Comparison of ENCODE assay signal across 26 mouse cellular contexts in the genomic region with DNA sequence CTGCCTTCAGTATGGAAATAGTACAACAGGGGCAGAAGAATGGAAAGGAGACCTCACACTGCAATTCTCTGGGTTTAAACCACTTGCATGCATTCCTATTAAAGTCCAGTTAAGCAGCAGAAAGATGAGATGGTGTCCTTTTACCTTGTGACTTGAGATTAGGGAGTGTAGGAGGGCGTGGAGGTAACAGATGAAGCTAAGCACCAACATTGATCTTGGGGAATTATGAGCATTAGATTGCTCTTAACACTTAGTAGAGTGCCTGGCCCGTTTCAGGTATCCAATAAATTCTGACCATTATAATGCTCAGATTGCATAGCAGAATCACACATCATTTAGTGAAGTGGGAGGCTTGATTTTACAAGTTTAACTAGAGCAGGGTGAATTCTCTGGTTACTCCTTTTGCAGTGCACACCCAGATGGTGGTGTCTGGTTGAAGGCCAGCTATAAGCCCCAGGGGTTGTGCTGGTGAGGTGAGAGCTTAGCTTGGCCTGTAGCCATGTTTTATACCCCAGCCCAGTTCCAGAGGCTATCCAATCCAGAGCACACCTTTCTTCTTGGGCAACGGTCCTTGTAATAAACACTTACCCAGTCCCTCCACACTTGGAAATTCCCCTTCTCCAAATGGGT.
"Had no signal": no experiment of that assay in that cellular context is flagged by ENCODE, and none has a peak within 500 bp of the region (broad histone marks: within the 10 kb centered on the region; RNA-seq: fewer than 3 reads in every experiment).

No protein-coding gene starts in this region.

- H3K27ac ChIP-seq: gastrocnemius, adult 2 months; heart, adult 2 months; heart, embryonic 10.5 days; hindbrain, embryonic 10.5 days; hindbrain, embryonic 12.5 days; hindbrain, embryonic 14.5 days; kidney, postnatal 0 days; liver, embryonic 13.5 days; liver, embryonic 15.5 days had no signal

- H3K36me3 ChIP-seq: heart, embryonic 10.5 days; heart, embryonic 12.5 days; hindbrain, embryonic 10.5 days; hindbrain, embryonic 12.5 days; liver, embryonic 13.5 days; liver, embryonic 15.5 days had no signal

- H3K9me3 ChIP-seq: heart, embryonic 10.5 days; heart, embryonic 12.5 days; hindbrain, embryonic 10.5 days; hindbrain, embryonic 12.5 days; liver, embryonic 13.5 days; liver, embryonic 15.5 days had no signal

- H3K9ac ChIP-seq: heart, embryonic 12.5 days; hindbrain, embryonic 12.5 days; hindbrain, embryonic 14.5 days; liver, embryonic 13.5 days; liver, embryonic 15.5 days; liver, postnatal 0 days had no signal

- H3K27me3 ChIP-seq: heart, embryonic 12.5 days; hindbrain, embryonic 12.5 days; liver, embryonic 13.5 days; liver, embryonic 15.5 days had no signal

- H3K4me1 ChIP-seq: heart, embryonic 12.5 days; hindbrain, embryonic 12.5 days; liver, embryonic 13.5 days; liver, embryonic 15.5 days had no signal

- H3K4me3 ChIP-seq: gastrocnemius, adult 2 months; heart, adult 2 months; heart, embryonic 10.5 days; heart, embryonic 12.5 days; hindbrain, embryonic 10.5 days; hindbrain, embryonic 12.5 days; liver, embryonic 13.5 days; liver, embryonic 15.5 days had no signal

- ATAC-seq: hindbrain, embryonic 16.5 days; intestine, embryonic 16.5 days; liver, postnatal 0 days had no signal

- DNase-seq: gastrocnemius, adult 2 months; gastrocnemius, postnatal 10 days; gastrocnemius, postnatal 25 days; heart, adult 2 months; heart, postnatal 10 days; heart, postnatal 4 days; kidney, adult 18-20 months; kidney, adult 8-10 months; kidney, postnatal 14 days; kidney, postnatal 36 days; layer of hippocampus, adult 9-11 months; layer of hippocampus, postnatal 36 days; left cerebral cortex, postnatal 4 days; liver; liver, embryonic 13.5 days; liver, postnatal 0 days had no signal

- H3K4me2 ChIP-seq: heart, embryonic 12.5 days; hindbrain, embryonic 12.5 days; hindbrain, embryonic 14.5 days; liver, embryonic 11.5 days; liver, embryonic 13.5 days; liver, embryonic 15.5 days had no signal
